Mouse (Mus musculus) myocyte (in vitro differentiated cells): Measurements from ENCODE around the gene Sec61a1. TPM values are rescaled to one million over a fixed set of nuclear protein-coding genes. Genes with fewer than 3 reads are reported as not detected.

Experiments used
- H3K27me3 ChIP-seq: one replicate; pipeline ENCODE4 v1.6.1; 2011; ENCODE audit not compliant: control insufficient read depth, insufficient read depth, insufficient read length
- H3K36me3 ChIP-seq: one replicate; pipeline ENCODE4 v1.6.1; 2011; ENCODE audit not compliant: control insufficient read depth, insufficient read depth
- H3K4me2 ChIP-seq: one replicate; pipeline ENCODE4 v1.6.1; 2011; ENCODE audit warnings: low read depth, control low read depth
- H3K4me3 ChIP-seq: one replicate; pipeline ENCODE4 v1.5.1; 2011; ENCODE audit warnings: mild to moderate bottlenecking, control low read depth, moderate library complexity
- H3K79me2 ChIP-seq: one replicate; pipeline ENCODE4 v1.6.1; 2011; ENCODE audit not compliant: control insufficient read depth, insufficient read depth
- H3ac ChIP-seq: one replicate; pipeline ENCODE4 v1.6.1; 2011; ENCODE audit not compliant: control insufficient read depth, insufficient read length
- CEBPB ChIP-seq: IDR thresholded peaks from 2 replicates; pipeline ENCODE4 v1.6.1; 2011; ENCODE audit warnings: mild to moderate bottlenecking, moderate library complexity; ENCODE audit not compliant: poor library complexity, insufficient read depth, severe bottlenecking
- E2F4 ChIP-seq: IDR thresholded peaks from one replicate; pipeline ENCODE4 v1.6.1; 2011; ENCODE audit warnings: mild to moderate bottlenecking, control low read depth, moderate library complexity; ENCODE audit not compliant: insufficient read depth
- MAX ChIP-seq: IDR thresholded peaks from one replicate; pipeline ENCODE4 v1.6.1; 2011; ENCODE audit warnings: low read depth, mild to moderate bottlenecking, control low read depth
- MYOD1 ChIP-seq, 3 experiments: IDR thresholded peaks; one replicate each; pipeline ENCODE4 v1.6.1; 2011; ENCODE audit warnings: control low read depth in 2 of 3, low read depth in 2 of 3, mild to moderate bottlenecking in 2 of 3, moderate library complexity in 1 of 3; ENCODE audit not compliant: insufficient read length in 2 of 3, control insufficient read depth in 1 of 3
- MYOG ChIP-seq, 3 experiments: IDR thresholded peaks; one replicate each; pipeline ENCODE4 v1.6.1; 2011; ENCODE audit warnings: control low read depth in 2 of 3, low read depth in 2 of 3, mild to moderate bottlenecking in 2 of 3; ENCODE audit not compliant: insufficient read length in 2 of 3, control insufficient read depth in 1 of 3, insufficient read depth in 1 of 3
- POLR2A ChIP-seq: IDR thresholded peaks from one replicate; pipeline ENCODE4 v1.6.1; 2011; ENCODE audit warnings: low read depth, mild to moderate bottlenecking, control low read depth, moderate library complexity; ENCODE audit not compliant: insufficient read length
- POLR2AphosphoS2 ChIP-seq: IDR thresholded peaks from one replicate; pipeline ENCODE4 v1.6.1; 2011; ENCODE audit warnings: low read depth, control low read depth; ENCODE audit not compliant: insufficient read length
- REST ChIP-seq: IDR thresholded peaks from one replicate; pipeline ENCODE4 v1.6.1; 2011; ENCODE audit warnings: mild to moderate bottlenecking, control low read depth, moderate library complexity; ENCODE audit not compliant: insufficient read depth, insufficient read length
- SRF ChIP-seq: IDR thresholded peaks from one replicate; pipeline ENCODE4 v1.6.1; 2011; ENCODE audit warnings: low read depth; ENCODE audit not compliant: control insufficient read depth, insufficient read length
- TCF12 ChIP-seq: IDR thresholded peaks from one replicate; pipeline ENCODE4 v1.6.1; 2011; ENCODE audit warnings: mild to moderate bottlenecking, control low read depth; ENCODE audit not compliant: poor library complexity, insufficient read depth, severe bottlenecking
- TCF3 ChIP-seq: IDR thresholded peaks from one replicate; pipeline ENCODE4 v1.6.1; 2011; ENCODE audit warnings: low read depth, control low read depth; ENCODE audit not compliant: insufficient read length
- USF1 ChIP-seq: IDR thresholded peaks from one replicate; pipeline ENCODE4 v1.6.1; 2011; ENCODE audit warnings: low read depth, mild to moderate bottlenecking, control low read depth, moderate library complexity
- polyA plus RNA-seq: library from polyadenylated mRNA; unstranded; fragments of >200 nt; fragmentation: generic; extraction: Trizol; gene quantifications from one replicate; pipeline ENCODE4 v1.2.1, GENCODE M21; 2012; ENCODE audit warnings: missing spikeins

Sec61a1 gene
- polyA plus RNA-seq, 1 experiment = 106 TPM

DNA sequence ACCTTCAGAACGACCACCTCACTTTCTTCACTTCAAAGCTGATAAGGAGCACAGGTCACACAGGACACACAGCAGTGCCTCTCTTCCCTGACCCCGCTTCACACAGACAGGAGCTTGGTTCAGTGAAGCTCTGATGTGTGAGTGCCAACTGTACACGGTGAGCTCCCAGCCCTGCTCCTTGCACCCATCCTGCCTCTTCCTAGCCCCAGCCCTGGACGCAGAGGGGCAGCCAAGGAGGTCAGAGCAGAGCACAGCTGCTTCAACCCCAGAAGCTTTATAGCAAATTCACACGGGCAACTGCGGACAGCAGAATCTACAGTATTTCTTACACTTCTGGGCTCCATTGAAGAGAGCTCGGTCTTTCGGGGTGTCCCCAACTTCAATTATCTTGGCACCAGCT lies 4.7 kb downstream of the Sec61a1 start:
- no peak overlapping the region for H3ac ChIP-seq
- no peak for TF ChIP-seq SRF
- TF ChIP-seq MAX = no peak
- TF ChIP-seq REST = no peak
- no peak for TF ChIP-seq MYOG (IDR thresholded peaks at IDR 0.05; ENCODE audit: control insufficient read depth in 1 of 3, insufficient read depth in 1 of 3, insufficient read length in 2 of 3, low read depth in 2 of 3)
- TF ChIP-seq TCF12 = no peak
- no peak for TF ChIP-seq POLR2AphosphoS2
- no peak for TF ChIP-seq USF1
- TF ChIP-seq CEBPB = no peak
- no peak for TF ChIP-seq TCF3
- no peak for TF ChIP-seq POLR2A
- no peak for TF ChIP-seq E2F4
- no peak for TF ChIP-seq MYOD1 (IDR thresholded peaks at IDR 0.05; ENCODE audit: control insufficient read depth in 1 of 3, insufficient read length in 2 of 3, low read depth in 2 of 3)
- no peaks in the 10 kb centered on the region for H3K27me3 ChIP-seq
- H3K36me3 ChIP-seq = peaks cover 58% of the 10 kb centered on the region
- no peak overlapping the region for H3K4me2 ChIP-seq
- no peak overlapping the region for H3K4me3 ChIP-seq
- peaks cover 64% of the 10 kb centered on the region for H3K79me2 ChIP-seq

GRCm38 (mm10) chr6:88503044-88503443 lies 15.7 kb downstream of the Sec61a1 start:
- no peak for TF ChIP-seq POLR2AphosphoS2
- no peak for TF ChIP-seq REST
- no peak for TF ChIP-seq TCF12
- no peak for TF ChIP-seq MYOD1 (IDR thresholded peaks at IDR 0.05; ENCODE audit: control insufficient read depth in 1 of 3, insufficient read length in 2 of 3, low read depth in 2 of 3)
- no peak for TF ChIP-seq CEBPB
- TF ChIP-seq TCF3 = no peak
- TF ChIP-seq USF1 = no peak
- TF ChIP-seq E2F4 = no peak
- TF ChIP-seq SRF = no peak
- no peak for TF ChIP-seq MYOG (IDR thresholded peaks at IDR 0.05; ENCODE audit: control insufficient read depth in 1 of 3, insufficient read depth in 1 of 3, insufficient read length in 2 of 3, low read depth in 2 of 3)
- TF ChIP-seq MAX = no peak

DNA sequence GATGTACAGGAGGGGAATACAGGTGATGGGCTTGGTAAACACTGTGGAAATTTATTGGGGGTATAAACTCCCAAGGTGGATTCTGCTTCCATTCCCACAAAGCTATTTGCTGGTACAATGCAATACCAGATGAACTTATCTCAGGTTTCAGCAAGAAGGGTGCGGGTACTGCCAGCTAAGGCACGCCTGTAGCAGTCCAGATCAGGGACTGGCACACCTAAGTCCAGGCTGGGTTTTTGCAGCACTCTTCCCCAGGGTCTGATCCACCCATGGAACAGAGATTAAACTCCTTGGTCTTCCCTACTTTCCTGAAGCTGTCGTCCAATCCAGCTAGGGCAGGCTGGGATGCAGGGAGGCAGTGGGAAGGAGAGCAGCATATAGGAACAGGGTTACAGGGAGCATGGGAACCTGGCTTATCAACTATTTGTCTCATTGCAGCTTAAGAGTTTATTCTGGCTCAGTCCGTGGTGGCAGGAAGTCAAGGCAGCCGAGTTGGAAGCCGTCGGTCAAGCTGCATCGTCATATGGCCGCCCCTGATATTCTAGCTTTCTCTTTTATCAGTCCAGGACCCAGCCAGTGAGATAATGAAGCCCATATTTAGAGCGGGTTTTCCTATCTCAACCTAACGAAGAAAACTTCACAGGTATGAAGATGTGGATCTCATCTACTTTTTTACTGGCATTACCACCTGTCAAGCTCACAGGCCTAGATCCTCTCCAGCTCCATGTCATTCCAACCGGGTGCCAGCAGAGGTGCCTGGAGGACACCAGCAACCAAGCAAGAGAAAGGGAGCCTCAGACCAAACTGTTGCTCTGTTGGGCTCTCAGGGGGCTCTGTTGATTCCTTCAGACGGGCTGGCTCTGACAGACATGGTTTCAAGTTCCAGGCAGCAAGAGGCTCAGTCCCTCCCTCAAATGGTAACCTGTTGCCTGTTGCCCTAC lies 16.4 kb downstream of the Sec61a1 start:
- TF ChIP-seq POLR2AphosphoS2 (peak; percentile 49), REST (no peak), TCF3 (no peak)
- Histone ChIP-seq H3K27me3 (no peaks in the 10 kb centered on the region), H3K79me2 (no peaks in the 10 kb centered on the region), H3ac (no peak overlapping the region), H3K4me3 (no peak overlapping the region), H3K36me3 (peaks cover 6% of the 10 kb centered on the region), H3K4me2 (no peak overlapping the region)

More at GRCm38 (mm10) chr6:88503044-88503443, 15.7 kb downstream of the Sec61a1 start:
- Histone ChIP-seq H3K79me2 (no peaks in the 10 kb centered on the region), H3K4me3 (no peak overlapping the region), H3K27me3 (no peaks in the 10 kb centered on the region), H3K4me2 (no peak overlapping the region), H3K36me3 (peaks cover 12% of the 10 kb centered on the region), H3ac (no peak overlapping the region)

GRCm38 (mm10) chr6:88500405-88500767 lies 18.3 kb downstream of the Sec61a1 start:
- no peak overlapping the region for H3K4me3 ChIP-seq
- TF ChIP-seq REST (no peak), USF1 (no peak), POLR2A (no peak), TCF12 (no peak), CEBPB (no peak), MYOG (IDR thresholded peaks at IDR 0.05; ENCODE audit: control insufficient read depth in 1 of 3, insufficient read depth in 1 of 3, insufficient read length in 2 of 3, low read depth in 2 of 3) (no peak), MYOD1 (IDR thresholded peaks at IDR 0.05; ENCODE audit: control insufficient read depth in 1 of 3, insufficient read length in 2 of 3, low read depth in 2 of 3) (no peak), TCF3 (no peak), MAX (no peak)
- H3K79me2 ChIP-seq = no peaks in the 10 kb centered on the region
- H3ac ChIP-seq = peak overlapping the region; percentile 26
- H3K36me3 ChIP-seq = no peaks in the 10 kb centered on the region
- H3K27me3 ChIP-seq = no peaks in the 10 kb centered on the region
- H3K4me2 ChIP-seq = peak overlapping the region; percentile 55
